Mouse (Mus musculus) central nervous system, embryonic 11.5 days (tissue): ENCODE measurements around the gene Steap1. TPM values are rescaled to one million over a fixed set of nuclear protein-coding genes. Genes with fewer than 3 reads are reported as not detected.

Experiments
- polyA plus RNA-seq: library from polyadenylated mRNA; depleted of rRNA; stranded (reverse); fragments of >200 nt; gene quantifications from 2 replicates; pipeline ENCODE4 v1.2.3, GENCODE M21; 2012; rRNA removed

The Steap1 gene
- polyA plus RNA-seq, result 2.0 and 2.8 TPM in 2 replicates

DNA sequence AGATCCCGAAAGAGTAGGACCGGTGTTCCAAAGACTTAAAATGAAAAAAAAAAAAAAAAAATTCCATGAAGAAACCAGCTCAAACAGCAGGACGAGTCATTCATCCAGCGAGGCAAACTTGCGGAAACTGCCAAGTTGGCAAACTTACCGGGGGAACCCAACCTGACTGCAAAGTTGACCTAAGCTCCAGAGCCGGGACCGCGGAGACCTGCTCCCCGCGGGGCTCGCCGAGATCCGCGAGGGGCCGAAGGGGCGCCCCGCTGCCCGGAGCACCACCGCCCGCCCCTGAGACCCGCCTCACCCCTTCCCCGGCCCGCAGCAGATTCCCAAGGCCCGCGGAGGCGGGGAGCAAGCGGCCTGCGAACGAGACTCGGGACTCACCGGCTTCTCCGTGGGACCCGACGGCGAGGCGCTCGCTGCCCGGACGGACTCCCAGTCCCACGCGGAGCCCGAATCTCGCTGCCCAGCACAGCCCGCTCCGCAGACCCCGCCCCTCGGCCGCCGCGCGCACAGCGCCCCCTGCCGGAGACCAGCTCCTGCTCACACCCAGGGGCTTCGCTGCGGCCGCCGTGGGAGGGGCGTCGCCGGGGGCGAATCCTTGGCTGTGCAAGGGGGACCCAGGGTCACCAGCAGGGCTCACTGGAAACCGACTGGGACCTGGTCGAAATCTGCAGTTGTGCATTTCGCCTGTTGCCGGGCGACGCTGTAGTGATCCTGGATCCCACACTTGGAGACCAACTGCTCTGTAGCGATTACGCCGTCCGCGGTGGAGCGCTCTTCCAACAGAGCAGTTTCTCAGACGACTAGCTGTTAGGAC is at the start of gene Steap1:
Steap1 (minus strand) TSS at position 461 of the 817 bp plus-strand sequence.

DNA sequence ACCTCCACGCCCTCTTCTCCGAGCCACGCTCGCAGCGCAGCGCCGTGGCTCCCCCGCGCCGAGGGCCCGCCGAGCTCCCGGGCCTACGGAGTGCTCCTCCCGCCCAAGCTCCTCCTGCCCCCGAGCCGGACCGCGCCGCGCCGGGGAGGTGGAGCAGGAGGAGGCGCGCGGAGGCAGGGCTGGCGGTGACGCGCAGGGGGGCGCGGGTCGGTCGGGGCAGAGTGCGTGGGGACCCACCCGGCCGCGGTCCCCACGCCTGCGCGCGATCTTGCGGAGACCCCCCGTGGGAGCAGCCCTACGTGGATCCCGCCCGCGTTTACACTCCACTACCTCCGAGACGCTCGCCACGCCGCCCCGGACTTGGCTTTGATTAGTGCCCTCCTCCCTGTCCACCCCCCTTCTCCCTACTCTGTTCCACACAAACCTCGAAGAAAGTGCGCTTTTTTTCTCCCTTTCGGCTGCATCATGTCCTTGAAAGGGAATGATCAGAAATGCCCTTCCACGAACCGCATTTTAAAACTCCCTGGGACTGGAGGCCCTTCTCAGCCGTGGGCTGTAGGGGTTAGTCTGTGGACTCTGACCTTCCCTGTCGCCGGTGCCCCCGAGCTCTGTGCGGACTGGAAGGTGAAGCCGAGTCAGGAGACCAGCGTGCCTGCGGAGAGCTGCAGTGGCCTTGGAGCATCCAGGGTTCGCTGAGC is 55.0 kb downstream of the Steap1 start, which contains the start of gene Steap2:
Steap2 (minus strand) TSS at position 623 of the 698 bp plus-strand sequence.

Other genes with a start within 250 kb of the Steap1 start
- 26.0 and 28.4 TPM in 2 replicates for gene Cldn12, start 234.4 kb downstream of the Steap1 start, polyA plus RNA-seq
- gene Gtpbp10, start 189.8 kb downstream of the Steap1 start, polyA plus RNA-seq, result 31.2 and 32.0 TPM in 2 replicates
- gene Gm8773, start 175.5 kb downstream of the Steap1 start, polyA plus RNA-seq, result 1.6 and 2.5 TPM in 2 replicates
- 5.7 and 8.8 TPM in 2 replicates for gene Cfap69, start 85.1 kb downstream of the Steap1 start, polyA plus RNA-seq
- gene Steap2, start 54.7 kb downstream of the Steap1 start, polyA plus RNA-seq, result 1.8 and 3.9 TPM in 2 replicates